Mouse (Mus musculus) gastrocnemius, postnatal 14 days (tissue): ENCODE data around the gene Bahcc1. TPM values are rescaled to one million over a fixed set of nuclear protein-coding genes. Genes with fewer than 3 reads are reported as not detected.

Experiments
- DNase-seq: peaks from one replicate; pipeline ENCODE4 v3.0.0; 2021; ENCODE audit warnings: mixed read lengths
- intact Hi-C: fragments of 180-260 bp; cut with DNase I; formaldehyde crosslinking; loops from one replicate; pipeline ENCODE4 v1.15.1; 2025; ENCODE audit warnings: low total_unique reads
- total RNA-seq, 2 experiments: library from RNA; stranded (reverse); gene quantifications; 2 replicates each; pipeline ENCODE4 v1.2.3; 2021

Gene Bahcc1
- total RNA-seq, 2 experiments from 2014 or later: 3.4 to 8.1 TPM

- no peak for DNase-seq
- intact Hi-C loops: no loop called here
Measured at GRCm38 (mm10) chr11:120256108-120256507, 23.4 kb downstream of the Bahcc1 start.

- peak; percentile 56 for DNase-seq
- intact Hi-C loops: no loop called here
Measured at GRCm38 (mm10) chr11:120256543-120256942, 23.8 kb downstream of the Bahcc1 start.

- DNase-seq: no peak
- intact Hi-C loops: no loop called here
Measured at GRCm38 (mm10) chr11:120256981-120257820, 24.5 kb downstream of the Bahcc1 start.

- intact Hi-C loops: no loop called here
- DNase-seq: no peak
Measured at GRCm38 (mm10) chr11:120257911-120258310, 25.2 kb downstream of the Bahcc1 start.

GRCm38 (mm10) chr11:120258896-120259689 is 26.3 kb downstream of the Bahcc1 start:
- intact Hi-C loops: no loop called here
- DNase-seq: no peak

GRCm38 (mm10) chr11:120259792-120260768 is 27.3 kb downstream of the Bahcc1 start:
- intact Hi-C loops: no loop called here
- DNase-seq: peak; percentile 67

- no peak for DNase-seq
- intact Hi-C loops: no loop called here
Measured at GRCm38 (mm10) chr11:120260769-120261150, 28.0 kb downstream of the Bahcc1 start.

GRCm38 (mm10) chr11:120261416-120262355 is 28.9 kb downstream of the Bahcc1 start:
- intact Hi-C loops: no loop called here
- peak; percentile 91 for DNase-seq

- intact Hi-C loops: no loop called here
- peak; percentile 78 for DNase-seq
Measured at GRCm38 (mm10) chr11:120262356-120262901, 29.7 kb downstream of the Bahcc1 start.

- no peak for DNase-seq
- intact Hi-C loops: no loop called here
Measured at GRCm38 (mm10) chr11:120263176-120263575, 30.4 kb downstream of the Bahcc1 start.

- intact Hi-C loops: no loop called here
- no peak for DNase-seq
Measured at GRCm38 (mm10) chr11:120264008-120264407, 31.3 kb downstream of the Bahcc1 start.

GRCm38 (mm10) chr11:120265458-120265857 is 32.7 kb downstream of the Bahcc1 start:
- intact Hi-C loops: loop anchor here (5.0 kb wide), 1 partner anchor 37 kb away; no protein-coding TSS in a partner anchor
- DNase-seq: no peak

- intact Hi-C loops: loop anchor here (5.0 kb wide), 1 partner anchor 36 kb away; no protein-coding TSS in a partner anchor
Measured at GRCm38 (mm10) chr11:120266259-120266758, 33.6 kb downstream of the Bahcc1 start.

GRCm38 (mm10) chr11:120267274-120267673 is 34.5 kb downstream of the Bahcc1 start:
- intact Hi-C loops: loop anchor here (5.0 kb wide), 1 partner anchor 35 kb away; no protein-coding TSS in a partner anchor
- no peak for DNase-seq

More at GRCm38 (mm10) chr11:120266259-120266758, 33.6 kb downstream of the Bahcc1 start:
- DNase-seq: no peak

- intact Hi-C loops: loop anchor here (5.0 kb wide), 1 partner anchor 35 kb away; no protein-coding TSS in a partner anchor
- no peak for DNase-seq
Measured at GRCm38 (mm10) chr11:120267676-120268075, 34.9 kb downstream of the Bahcc1 start.

GRCm38 (mm10) chr11:120268195-120268967 is 35.6 kb downstream of the Bahcc1 start:
- intact Hi-C loops: loop anchor here (5.0 kb wide), 1 partner anchor 34 kb away; no protein-coding TSS in a partner anchor
- no peak for DNase-seq

- intact Hi-C loops: loop anchor here (5.0 kb wide), 1 partner anchor 33 kb away; no protein-coding TSS in a partner anchor
- DNase-seq: no peak
Measured at GRCm38 (mm10) chr11:120269007-120269406, 36.3 kb downstream of the Bahcc1 start.
